Mouse (Mus musculus) forebrain, embryonic 14.5 days (tissue): ENCODE measurements around the gene Arl9. TPM values are rescaled to one million over a fixed set of nuclear protein-coding genes. Genes with fewer than 3 reads are reported as not detected.

Experiments used
- ATAC-seq: fragments of 200-750 bp; cut with Nextera tagmentation; 2 replicates; pipeline ENCODE4 v1.8.0; 2017; ENCODE audit warnings: mild to moderate bottlenecking, moderate library complexity
- DNase-seq: peaks from one replicate; pipeline ENCODE4 v3.0.0-alpha.2; 2015; ENCODE audit warnings: low spot score
- H3K27ac ChIP-seq: fragments of 300-500 bp; sonication (generic); 2 replicates; pipeline ENCODE4 v1.5.1; 2014; ENCODE audit warnings: low read depth, mild to moderate bottlenecking, control low read depth, low read length, moderate library complexity
- H3K27me3 ChIP-seq: fragments of 300-500 bp; sonication (generic); replicated peaks from 2 replicates; pipeline ENCODE4 v1.6.1; 2014; ENCODE audit warnings: low read length, control low read depth, mixed read lengths; ENCODE audit not compliant: control insufficient read depth, insufficient read depth
- H3K36me3 ChIP-seq: fragments of 300-500 bp; sonication (generic); 2 replicates; pipeline ENCODE4 v1.6.1; 2014; ENCODE audit warnings: low read length, control low read depth; ENCODE audit not compliant: control insufficient read depth, insufficient read depth
- H3K4me1 ChIP-seq: fragments of 300-500 bp; sonication (generic); 2 replicates; pipeline ENCODE4 v1.6.1; 2014; ENCODE audit warnings: antibody characterized with exemption, low read length, control low read depth; ENCODE audit not compliant: control insufficient read depth, insufficient read depth
- H3K4me2 ChIP-seq: fragments of 300-500 bp; sonication (generic); 2 replicates; pipeline ENCODE4 v1.6.1; 2014; ENCODE audit warnings: mild to moderate bottlenecking, control low read depth, low read length
- H3K4me3 ChIP-seq: fragments of 300-500 bp; sonication (generic); 2 replicates; pipeline ENCODE4 v1.5.1; 2014; ENCODE audit warnings: low read depth, low read length, control low read depth
- H3K9ac ChIP-seq: fragments of 300-500 bp; sonication (generic); 2 replicates; pipeline ENCODE4 v1.6.1; 2014; ENCODE audit warnings: mild to moderate bottlenecking, low read length, control low read depth, moderate library complexity
- H3K9me3 ChIP-seq: fragments of 300-500 bp; sonication (generic); replicated peaks from 2 replicates; pipeline ENCODE4 v1.6.1; 2016; ENCODE audit warnings: low read length, control low read depth, mixed read lengths; ENCODE audit not compliant: control insufficient read depth
- WGBS: fragments of 180-500 bp; shearing (Covaris S2); extraction: QIAGEN DNeasy Blood & Tissue Kit; methylation state at CpG from one replicate; pipeline ENCODE4 v1.1.7; 2014; 5-methylcytosine and 5-hydroxymethylcytosine counted together
- polyA plus RNA-seq: library from polyadenylated mRNA; unstranded; fragments of >200 nt; fragmentation: Nextera tagmentation; extraction: Ambion mirVana; gene quantifications from 2 replicates; pipeline ENCODE4 v1.2.1, GENCODE M21; 2014

Gene Arl9
- polyA plus RNA-seq, 1 experiment from 2014 or later, result not detected

GRCm38 (mm10) chr5:76973488-76973887 is 30.4 kb upstream of the Arl9 start:
- H3K4me3 ChIP-seq, result peak overlapping the region; percentile 90
- no peak overlapping the region for H3K27ac ChIP-seq
- no peaks in the 10 kb centered on the region for H3K27me3 ChIP-seq
- H3K9me3 ChIP-seq, result no peaks in the 10 kb centered on the region
- H3K36me3 ChIP-seq, result peaks cover 29% of the 10 kb centered on the region
- H3K9ac ChIP-seq, result peak overlapping the region; percentile 83
- no peak for DNase-seq
- WGBS, result 74% methylated on average over 3 of the region's 3 CpGs
- H3K4me2 ChIP-seq, result peak overlapping the region; percentile 94
- no peak for ATAC-seq
- H3K4me1 ChIP-seq, result peaks cover 13% of the 10 kb centered on the region

GRCm38 (mm10) chr5:76974207-76974553 is 29.7 kb upstream of the Arl9 start:
- 5% methylated on average over 17 of the region's 17 CpGs for WGBS
- Histone ChIP-seq H3K4me3 (peak overlapping the region; percentile 90), H3K4me1 (peaks cover 13% of the 10 kb centered on the region), H3K9me3 (no peaks in the 10 kb centered on the region), H3K4me2 (peak overlapping the region; percentile 94), H3K27ac (no peak overlapping the region), H3K27me3 (no peaks in the 10 kb centered on the region), H3K36me3 (peaks cover 28% of the 10 kb centered on the region), H3K9ac (peak overlapping the region; percentile 83)
- DNase-seq, result no peak
- ATAC-seq, result peak; percentile 64; the same call in 1 of the 2 replicates

GRCm38 (mm10) chr5:76974554-76975285 is 29.1 kb upstream of the Arl9 start, which contains the start of gene Srp72:
TSS of gene Srp72 (plus strand) at chr5:76974683.
- Histone ChIP-seq H3K9ac (peak within 1 kb of the TSS; percentile 83), H3K4me2 (peak within 1 kb of the TSS; percentile 94), H3K9me3 (no peaks in the 10 kb centered on the region), H3K4me3 (peak within 1 kb of the TSS; percentile 90), H3K27me3 (no peaks in the 10 kb centered on the region), H3K27ac (peak within 1 kb of the TSS; percentile 75), H3K4me1 (peaks cover 13% of the 10 kb centered on the region), H3K36me3 (peaks cover 28% of the 10 kb centered on the region; the same call in 1 of the 2 replicates)
- peak; percentile 92 for DNase-seq
- ATAC-seq, result peak; percentile 94
- WGBS, result 0% methylated on average over 52 of the region's 60 CpGs

- H3K4me1 ChIP-seq, result peaks cover 13% of the 10 kb centered on the region
- H3K36me3 ChIP-seq, result peaks cover 33% of the 10 kb centered on the region
- no peaks in the 10 kb centered on the region for H3K9me3 ChIP-seq
- no peaks in the 10 kb centered on the region for H3K27me3 ChIP-seq
- ATAC-seq, result no peak
- H3K9ac ChIP-seq, result no peak overlapping the region
- 89% methylated on average over 8 of the region's 8 CpGs for WGBS
- peak overlapping the region; percentile 80 for H3K4me2 ChIP-seq
- peak overlapping the region; percentile 90; the same call in 1 of the 2 replicates for H3K4me3 ChIP-seq
- H3K27ac ChIP-seq, result no peak overlapping the region
- no peak for DNase-seq
Measured at GRCm38 (mm10) chr5:76975736-76976135, 28.1 kb upstream of the Arl9 start.

GRCm38 (mm10) chr5:76984015-76984414 is 19.8 kb upstream of the Arl9 start:
- no peak for DNase-seq
- no peak overlapping the region for H3K4me2 ChIP-seq
- no peaks in the 10 kb centered on the region for H3K4me1 ChIP-seq
- H3K9ac ChIP-seq, result no peak overlapping the region
- H3K4me3 ChIP-seq, result no peak overlapping the region
- WGBS, result 95% methylated on average over 11 of the region's 11 CpGs
- H3K36me3 ChIP-seq, result peaks cover 82% of the 10 kb centered on the region
- H3K9me3 ChIP-seq, result no peaks in the 10 kb centered on the region
- no peak for ATAC-seq
- no peaks in the 10 kb centered on the region for H3K27me3 ChIP-seq
- no peak overlapping the region for H3K27ac ChIP-seq

GRCm38 (mm10) chr5:76990789-76991188 is 13.1 kb upstream of the Arl9 start:
- Histone ChIP-seq H3K4me1 (no peaks in the 10 kb centered on the region), H3K9me3 (no peaks in the 10 kb centered on the region), H3K4me3 (no peak overlapping the region), H3K9ac (no peak overlapping the region), H3K36me3 (peaks cover 87% of the 10 kb centered on the region), H3K27me3 (no peaks in the 10 kb centered on the region), H3K4me2 (no peak overlapping the region), H3K27ac (no peak overlapping the region)
- 97% methylated on average over 3 of the region's 3 CpGs for WGBS
- no peak for ATAC-seq
- no peak for DNase-seq

- H3K9me3 ChIP-seq, result no peaks in the 10 kb centered on the region
- H3K27me3 ChIP-seq, result no peaks in the 10 kb centered on the region
- DNase-seq (no peak), ATAC-seq (no peak)
- H3K9ac ChIP-seq, result no peak overlapping the region
- 95% methylated on average over 5 of the region's 5 CpGs for WGBS
- no peak overlapping the region for H3K4me2 ChIP-seq
- no peaks in the 10 kb centered on the region for H3K4me1 ChIP-seq
- H3K36me3 ChIP-seq, result peaks cover 90% of the 10 kb centered on the region
- H3K4me3 ChIP-seq, result no peak overlapping the region
- no peak overlapping the region for H3K27ac ChIP-seq
Measured at GRCm38 (mm10) chr5:76993174-76993814, 10.6 kb upstream of the Arl9 start.

GRCm38 (mm10) chr5:76998416-76998815 is 5.4 kb upstream of the Arl9 start:
- H3K4me2 ChIP-seq, result no peak overlapping the region
- H3K27ac ChIP-seq, result no peak overlapping the region
- H3K36me3 ChIP-seq, result peaks cover 61% of the 10 kb centered on the region
- no peaks in the 10 kb centered on the region for H3K27me3 ChIP-seq
- no peak for ATAC-seq
- DNase-seq, result peak; percentile 90
- WGBS, result 52% methylated on average over 5 of the region's 5 CpGs
- no peaks in the 10 kb centered on the region for H3K4me1 ChIP-seq
- no peak overlapping the region for H3K9ac ChIP-seq
- H3K4me3 ChIP-seq, result no peak overlapping the region
- H3K9me3 ChIP-seq, result no peaks in the 10 kb centered on the region

- ATAC-seq, result no peak
- Histone ChIP-seq H3K9me3 (no peaks in the 10 kb centered on the region), H3K9ac (no peak overlapping the region), H3K4me3 (no peak overlapping the region), H3K4me2 (no peak overlapping the region), H3K27ac (no peak overlapping the region), H3K4me1 (no peaks in the 10 kb centered on the region), H3K36me3 (peaks cover 36% of the 10 kb centered on the region), H3K27me3 (no peaks in the 10 kb centered on the region)
- no peak for DNase-seq
- WGBS, result 96% methylated on average over 17 of the region's 17 CpGs
Measured at GRCm38 (mm10) chr5:77001192-77001591, 2.7 kb upstream of the Arl9 start.
